Mouse (Mus musculus) liver, embryonic 14.5 days (tissue): ENCODE measurements around the gene Tbcd. TPM values are rescaled to one million over a fixed set of nuclear protein-coding genes. Genes with fewer than 3 reads are reported as not detected.

Experiments
- ATAC-seq: fragments of 200-750 bp; cut with Nextera tagmentation; 2 replicates; pipeline ENCODE4 v1.8.0; 2017; ENCODE audit warnings: moderate number of reproducible peaks, mild to moderate bottlenecking, moderate library complexity; ENCODE audit not compliant: insufficient read depth
- DNase-seq, 3 experiments: peaks; one replicate each; pipeline ENCODE4 v3.0.0-alpha.2; 2012 to 2013; ENCODE audit warnings: low read depth in 3 of 3, low spot score in 3 of 3
- H3K27ac ChIP-seq: fragments of 300-500 bp; sonication (generic); 2 replicates; pipeline ENCODE4 v1.5.1; 2014; ENCODE audit warnings: moderate library complexity, mild to moderate bottlenecking, control low read depth, inconsistent platforms
- H3K27me3 ChIP-seq: fragments of 300-500 bp; sonication (generic); 2 replicates; pipeline ENCODE4 v1.6.1; 2014; ENCODE audit warnings: mild to moderate bottlenecking, low read length, moderate library complexity; ENCODE audit not compliant: control insufficient read depth, insufficient read depth
- H3K36me3 ChIP-seq: fragments of 300-500 bp; sonication (generic); replicated peaks from 2 replicates; pipeline ENCODE4 v1.6.1; 2014; ENCODE audit warnings: low read depth; ENCODE audit not compliant: control insufficient read depth, insufficient read depth
- H3K4me1 ChIP-seq, 2 experiments: fragments of 200-500 bp in 1 of 2; fragments of 300-500 bp in 1 of 2; sonication (generic) in 1 of 2; replicated peaks; 2 replicates each; pipeline ENCODE4 v1.6.1; 2012 to 2014; ENCODE audit warnings: antibody characterized with exemption in 1 of 2, inconsistent platforms in 1 of 2, low read length in 1 of 2; ENCODE audit not compliant: control insufficient read depth in 2 of 2, insufficient read depth in 2 of 2
- H3K4me2 ChIP-seq: fragments of 300-500 bp; sonication (generic); 2 replicates; pipeline ENCODE4 v1.6.1; 2014; ENCODE audit warnings: low read depth, mild to moderate bottlenecking, control low read depth, moderate library complexity
- H3K4me3 ChIP-seq, 2 experiments: fragments of 200-500 bp in 1 of 2; fragments of 300-500 bp in 1 of 2; sonication (generic) in 1 of 2; 2 replicates each; pipeline ENCODE4 v1.5.1; 2012 to 2014; ENCODE audit warnings: low read depth in 2 of 2, low read length in 2 of 2, mild to moderate bottlenecking in 2 of 2, control low read depth in 1 of 2, inconsistent platforms in 1 of 2, moderate library complexity in 1 of 2; ENCODE audit not compliant: insufficient read depth in 1 of 2
- H3K9ac ChIP-seq: fragments of 300-500 bp; sonication (generic); replicated peaks from 2 replicates; pipeline ENCODE4 v1.6.1; 2014; ENCODE audit warnings: mild to moderate bottlenecking, control low read depth, moderate library complexity
- H3K9me3 ChIP-seq: fragments of 300-500 bp; sonication (generic); 2 replicates; pipeline ENCODE4 v1.6.1; 2016; ENCODE audit warnings: low read length, mixed read lengths; ENCODE audit not compliant: control insufficient read depth
- CTCF ChIP-seq: IDR thresholded peaks from 2 replicates; pipeline ENCODE4 v1.5.1; 2016; ENCODE audit warnings: antibody characterized with exemption, low read depth, control low read depth
- EP300 ChIP-seq: IDR thresholded peaks from 2 replicates; pipeline ENCODE4 v1.6.1; 2016; ENCODE audit warnings: antibody characterized with exemption, low read depth
- WGBS: fragments of 180-500 bp; shearing (Covaris S2); extraction: QIAGEN DNeasy Blood & Tissue Kit; methylation state at CpG from one replicate; pipeline ENCODE4 v1.1.7; 2014; ENCODE audit not compliant: insufficient replicate concordance; 5-methylcytosine and 5-hydroxymethylcytosine counted together
- polyA plus RNA-seq, 2 experiments: library from polyadenylated mRNA; depleted of rRNA in 1 of 2; stranded (reverse) in 1 of 2; unstranded in 1 of 2; fragments of >200 nt; fragmentation: Nextera tagmentation in 1 of 2; extraction: Ambion mirVana in 1 of 2; gene quantifications; 2 replicates each; pipeline versions ENCODE4 v1.2.1 to v1.2.3; 2012 to 2014

The Tbcd gene
- polyA plus RNA-seq, 2 experiments: 15.6 to 20.4 TPM

DNA sequence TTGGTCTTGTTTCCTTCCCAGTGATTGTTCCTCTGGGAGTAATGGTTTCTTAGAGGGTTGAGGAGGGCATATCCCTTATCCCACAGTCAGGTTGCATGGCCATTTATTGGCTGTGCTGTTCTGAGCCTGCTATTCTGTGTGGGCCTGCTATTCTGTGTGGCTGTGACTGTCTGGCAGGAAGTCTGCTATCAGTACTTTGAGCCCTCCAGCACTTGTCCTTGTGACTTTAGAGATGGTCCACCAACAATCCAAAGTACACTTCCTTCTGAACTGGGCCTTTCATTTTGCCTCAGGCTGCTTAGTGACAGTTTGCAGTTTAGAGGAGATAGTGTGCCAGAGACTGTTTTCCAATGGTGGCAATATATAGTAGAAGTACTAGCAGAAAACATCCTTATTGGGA, 48.8 kb downstream of the Tbcd start:
- TF ChIP-seq EP300: no peak
- no peak for TF ChIP-seq CTCF
- Histone ChIP-seq H3K27ac (no peak overlapping the region), H3K27me3 (no peaks in the 10 kb centered on the region), H3K9me3 (no peaks in the 10 kb centered on the region), H3K36me3 (peaks cover 17% of the 10 kb centered on the region), H3K4me3 (no peak overlapping the region), H3K4me2 (no peak overlapping the region), H3K9ac (no peak overlapping the region), H3K4me1 (peaks cover 0 to 7% of the 10 kb centered on the region in 2 experiments; a peak in 1 of 4 replicates)
- DNase-seq (no peak), ATAC-seq (no peak)

DNA sequence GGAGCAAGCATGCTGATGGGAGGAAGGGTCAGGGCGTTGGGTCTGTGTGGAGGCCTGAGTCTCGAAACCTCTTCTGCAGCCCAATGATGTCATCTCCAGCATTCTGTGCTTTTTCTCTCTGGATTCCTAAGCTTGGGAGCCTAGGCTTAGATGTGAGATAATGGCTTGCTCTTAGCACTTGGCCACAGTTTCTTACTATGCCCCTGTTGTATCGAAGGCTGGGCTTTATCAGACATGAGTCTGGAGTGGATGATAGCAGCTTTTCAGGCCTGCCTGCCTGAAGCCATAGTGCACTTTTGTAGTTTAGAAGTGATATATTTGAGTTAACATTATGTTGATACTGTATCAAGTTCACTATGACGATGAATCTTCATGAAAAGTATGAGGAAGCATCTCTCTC, 49.8 kb downstream of the Tbcd start:
- 64% methylated on average over 4 of the region's 4 CpGs for WGBS
- Histone ChIP-seq H3K27me3 (no peaks in the 10 kb centered on the region), H3K4me1 (peaks cover 0 to 7% of the 10 kb centered on the region in 2 experiments; a peak in 1 of 4 replicates), H3K4me2 (no peak overlapping the region), H3K27ac (no peak overlapping the region), H3K36me3 (peaks cover 17% of the 10 kb centered on the region), H3K4me3 (no peak overlapping the region), H3K9ac (no peak overlapping the region), H3K9me3 (no peaks in the 10 kb centered on the region)
- TF ChIP-seq EP300 (no peak), CTCF (no peak)
- ATAC-seq (no peak), DNase-seq (no peak)

DNA sequence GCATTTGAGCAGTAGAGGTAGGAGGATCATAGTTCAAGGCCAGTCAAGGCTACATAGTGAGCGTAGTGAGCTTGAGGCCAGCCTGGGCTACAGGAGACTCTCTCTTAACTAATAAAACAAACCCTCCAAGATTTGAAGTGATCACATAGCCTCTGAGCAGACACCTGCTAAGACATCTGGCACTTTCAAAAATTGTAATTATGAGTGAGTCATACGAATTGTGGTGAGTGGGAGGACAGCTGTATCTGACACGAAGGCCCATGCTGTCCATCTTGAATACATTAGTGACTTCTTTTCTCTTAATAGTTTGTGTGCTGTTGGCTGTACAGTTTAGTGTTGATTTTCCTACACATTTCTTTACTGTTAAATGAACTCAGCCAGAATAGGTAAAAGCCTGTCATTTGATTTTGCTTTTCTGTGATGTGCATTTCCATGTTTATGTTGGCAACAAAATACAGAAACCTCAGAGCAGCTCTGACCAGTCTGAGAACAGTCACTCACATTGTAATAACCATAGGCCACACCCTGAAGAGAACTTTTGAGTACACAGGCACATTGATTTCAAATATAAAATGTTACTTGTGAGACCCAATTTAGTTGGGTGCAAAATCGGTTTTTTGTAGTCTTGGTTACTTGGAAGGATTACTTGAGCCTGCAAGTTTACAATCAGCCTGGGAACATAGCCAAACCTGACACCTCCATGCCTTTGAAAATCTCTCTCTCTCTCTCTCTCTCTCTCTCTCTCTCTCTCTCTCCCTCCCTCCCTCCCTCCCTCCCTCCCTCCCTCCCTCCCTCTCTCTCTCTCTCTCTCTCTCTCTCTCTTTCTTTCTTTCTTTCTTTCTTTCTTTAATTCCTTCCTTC, 50.5 kb downstream of the Tbcd start:
- Histone ChIP-seq H3K27ac (no peak overlapping the region), H3K4me2 (no peak overlapping the region), H3K9ac (no peak overlapping the region), H3K36me3 (peaks cover 13% of the 10 kb centered on the region; the same call in 1 of the 2 replicates), H3K4me3 (no peak overlapping the region), H3K4me1 (peaks cover 0 to 7% of the 10 kb centered on the region in 2 experiments; a peak in 1 of 4 replicates), H3K9me3 (no peaks in the 10 kb centered on the region), H3K27me3 (no peaks in the 10 kb centered on the region)
- TF ChIP-seq CTCF (no peak), EP300 (no peak)
- DNase-seq: no peak
- WGBS: 77% methylated on average over 4 of the region's 4 CpGs
- ATAC-seq: no peak

DNA sequence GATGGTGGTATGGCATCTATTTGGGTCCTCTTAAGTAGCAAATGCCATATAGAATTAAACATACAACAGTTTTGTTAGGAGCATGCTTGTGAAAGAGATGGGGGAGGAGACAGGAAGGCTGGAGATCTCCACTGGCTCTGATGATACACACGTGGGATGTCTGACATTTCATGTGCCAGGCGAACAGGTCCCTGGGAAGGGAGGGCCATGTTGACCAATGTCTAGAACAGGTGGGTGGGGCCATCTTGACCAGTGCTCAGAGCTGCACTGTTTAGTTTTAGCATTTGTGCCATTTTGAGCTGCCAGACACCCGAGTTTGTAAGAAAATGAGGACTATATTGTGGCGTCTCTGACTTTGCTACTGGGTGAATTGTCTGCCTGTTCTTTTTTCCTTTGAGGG, 56.7 kb downstream of the Tbcd start:
- no peak for ATAC-seq
- Histone ChIP-seq H3K27me3 (no peaks in the 10 kb centered on the region), H3K4me2 (no peak overlapping the region), H3K4me3 (no peak overlapping the region), H3K36me3 (peaks cover 5% of the 10 kb centered on the region; the same call in 1 of the 2 replicates), H3K9ac (no peak overlapping the region), H3K9me3 (no peaks in the 10 kb centered on the region), H3K4me1 (0 out of 4 replicates have a peak, but pooled peaks cover 0 to 2% of the 10 kb centered on the region in 2 experiments), H3K27ac (no peak overlapping the region)
- WGBS: 72% methylated on average over 4 of the region's 4 CpGs
- DNase-seq: no peak
- no peak for TF ChIP-seq EP300
- no peak for TF ChIP-seq CTCF

DNA sequence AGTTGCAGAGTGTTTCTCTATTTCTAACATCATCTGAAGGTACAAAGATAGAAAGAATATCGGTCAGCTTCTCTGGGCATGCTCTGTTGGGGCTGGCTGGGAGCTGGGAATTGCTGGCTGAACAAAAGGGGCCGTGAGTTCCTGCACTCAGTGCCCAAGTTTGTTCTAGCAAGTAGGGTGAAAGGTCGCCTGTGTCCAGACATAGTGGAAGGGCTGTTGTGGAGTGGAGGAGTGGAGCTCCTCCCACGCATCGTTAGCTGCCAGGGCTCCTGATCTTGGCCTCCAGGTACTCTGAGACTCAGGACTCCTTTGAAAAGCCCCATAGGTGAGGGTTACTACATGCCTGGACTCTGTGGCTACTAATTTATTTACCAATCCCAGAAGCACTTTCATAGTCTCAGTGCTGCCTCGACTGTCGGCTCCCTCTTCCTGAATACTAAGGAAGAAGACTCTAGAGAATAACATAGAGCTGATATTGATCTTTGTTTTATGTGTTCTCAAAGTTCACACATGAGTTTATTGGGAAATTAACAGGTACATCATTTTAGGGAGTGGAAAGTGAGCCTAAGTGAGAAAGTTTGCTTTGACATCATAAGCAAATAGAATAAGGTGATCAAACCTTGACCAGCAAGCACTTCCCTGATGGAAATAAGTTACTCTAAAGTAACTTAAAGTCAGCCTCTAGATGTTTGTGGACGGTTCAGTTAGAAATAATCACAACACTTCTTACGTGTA, 58.9 kb downstream of the Tbcd start:
- DNase-seq (no peak), ATAC-seq (no peak)
- H3K4me1 ChIP-seq: 0 out of 4 replicates have a peak, but pooled peaks cover 0 to 2% of the 10 kb centered on the region in 2 experiments
- H3K4me3 ChIP-seq: no peak overlapping the region
- no peaks in the 10 kb centered on the region for H3K36me3 ChIP-seq
- H3K4me2 ChIP-seq: no peak overlapping the region
- 69% methylated on average over 9 of the region's 9 CpGs for WGBS
- TF ChIP-seq EP300 (no peak), CTCF (no peak)
- no peak overlapping the region for H3K9ac ChIP-seq
- H3K27ac ChIP-seq: no peak overlapping the region
- no peaks in the 10 kb centered on the region for H3K27me3 ChIP-seq
- H3K9me3 ChIP-seq: no peaks in the 10 kb centered on the region
